Mouse (Mus musculus) forebrain, embryonic 12.5 days (tissue): ENCODE data around the gene Tnn. TPM values are rescaled to one million over a fixed set of nuclear protein-coding genes. Genes with fewer than 3 reads are reported as not detected.

Experiments used
- ATAC-seq: fragments of 200-750 bp; cut with Nextera tagmentation; 2 replicates; pipeline ENCODE4 v1.8.0; 2017; ENCODE audit warnings: moderate TSS enrichment; ENCODE audit not compliant: low FRiP score
- H3K27ac ChIP-seq: fragments of 300-500 bp; sonication (generic); 2 replicates; pipeline ENCODE4 v1.5.1; 2016; ENCODE audit warnings: mild to moderate bottlenecking
- H3K27me3 ChIP-seq: fragments of 300-500 bp; sonication (generic); 2 replicates; pipeline ENCODE4 v1.6.1; 2016; ENCODE audit warnings: mild to moderate bottlenecking
- H3K36me3 ChIP-seq: fragments of 300-500 bp; sonication (generic); replicated peaks from 2 replicates; pipeline ENCODE4 v1.6.1; 2016; ENCODE audit warnings: mild to moderate bottlenecking
- H3K4me1 ChIP-seq: fragments of 300-500 bp; sonication (generic); 2 replicates; pipeline ENCODE4 v1.6.1; 2016
- H3K4me2 ChIP-seq: fragments of 300-500 bp; sonication (generic); 2 replicates; pipeline ENCODE4 v1.6.1; 2016; ENCODE audit warnings: mild to moderate bottlenecking, moderate library complexity
- H3K4me3 ChIP-seq: fragments of 300-500 bp; sonication (generic); replicated peaks from 2 replicates; pipeline ENCODE4 v1.5.1; 2016; ENCODE audit warnings: mild to moderate bottlenecking
- H3K9ac ChIP-seq: fragments of 300-500 bp; sonication (generic); 2 replicates; pipeline ENCODE4 v1.6.1; 2016; ENCODE audit warnings: mild to moderate bottlenecking
- H3K9me3 ChIP-seq: fragments of 300-500 bp; sonication (generic); 2 replicates; pipeline ENCODE4 v1.6.1; 2016
- WGBS: fragments of 180-500 bp; shearing (Covaris S2); methylation state at CpG from one replicate; pipeline ENCODE4 v1.1.7; 2016; 5-methylcytosine and 5-hydroxymethylcytosine counted together
- polyA plus RNA-seq: library from polyadenylated mRNA; unstranded; fragments of >200 nt; fragmentation: Nextera tagmentation; extraction: Ambion mirVana; gene quantifications from 2 replicates; pipeline ENCODE4 v1.2.1, GENCODE M21; 2016

Tnn gene
- polyA plus RNA-seq, 1 experiment from 2014 or later, result 0.11 TPM

GRCm38 (mm10) chr1:160078882-160079661 lies 74.3 kb downstream of the Tnn start:
- Histone ChIP-seq H3K9ac (no peak overlapping the region), H3K36me3 (no peaks in the 10 kb centered on the region), H3K4me3 (no peak overlapping the region), H3K4me1 (no peaks in the 10 kb centered on the region), H3K27ac (no peak overlapping the region), H3K9me3 (no peaks in the 10 kb centered on the region), H3K27me3 (no peaks in the 10 kb centered on the region), H3K4me2 (no peak overlapping the region)
- 84% methylated on average over 14 of the region's 14 CpGs for WGBS
- ATAC-seq, result no peak

- Histone ChIP-seq H3K9ac (no peak overlapping the region), H3K27ac (no peak overlapping the region), H3K4me1 (no peaks in the 10 kb centered on the region), H3K36me3 (no peaks in the 10 kb centered on the region), H3K4me2 (no peak overlapping the region), H3K9me3 (peaks cover 7% of the 10 kb centered on the region; the same call in 1 of the 2 replicates), H3K4me3 (no peak overlapping the region), H3K27me3 (no peaks in the 10 kb centered on the region; the same call in 1 of the 2 replicates)
- no peak for ATAC-seq
- 59% methylated on average over 7 of the region's 7 CpGs for WGBS
Observed at GRCm38 (mm10) chr1:160064547-160065144, 88.7 kb downstream of the Tnn start.

GRCm38 (mm10) chr1:160061725-160062366 lies 91.5 kb downstream of the Tnn start:
- H3K27ac ChIP-seq, result no peak overlapping the region
- ATAC-seq, result no peak
- H3K27me3 ChIP-seq, result no peaks in the 10 kb centered on the region; the same call in 1 of the 2 replicates
- no peaks in the 10 kb centered on the region for H3K36me3 ChIP-seq
- 55% methylated on average over 3 of the region's 3 CpGs for WGBS
- no peak overlapping the region for H3K9ac ChIP-seq
- H3K9me3 ChIP-seq, result peaks cover 4% of the 10 kb centered on the region; the same call in 1 of the 2 replicates
- no peak overlapping the region for H3K4me3 ChIP-seq
- H3K4me1 ChIP-seq, result no peaks in the 10 kb centered on the region
- H3K4me2 ChIP-seq, result no peak overlapping the region

GRCm38 (mm10) chr1:160061321-160061720 lies 92.1 kb downstream of the Tnn start:
- Histone ChIP-seq H3K36me3 (no peaks in the 10 kb centered on the region), H3K27me3 (no peaks in the 10 kb centered on the region; the same call in 1 of the 2 replicates), H3K4me1 (no peaks in the 10 kb centered on the region), H3K4me2 (no peak overlapping the region), H3K27ac (no peak overlapping the region), H3K4me3 (no peak overlapping the region), H3K9me3 (no peaks in the 10 kb centered on the region), H3K9ac (no peak overlapping the region)
- ATAC-seq, result no peak
- 82% methylated on average over 5 of the region's 5 CpGs for WGBS

- no peak overlapping the region for H3K27ac ChIP-seq
- WGBS, result 82% methylated on average over 6 of the region's 6 CpGs
- no peaks in the 10 kb centered on the region for H3K4me1 ChIP-seq
- H3K27me3 ChIP-seq, result no peaks in the 10 kb centered on the region; the same call in 1 of the 2 replicates
- H3K9me3 ChIP-seq, result no peaks in the 10 kb centered on the region
- H3K4me2 ChIP-seq, result no peak overlapping the region
- no peak for ATAC-seq
- H3K9ac ChIP-seq, result no peak overlapping the region
- no peaks in the 10 kb centered on the region for H3K36me3 ChIP-seq
- no peak overlapping the region for H3K4me3 ChIP-seq
Observed at GRCm38 (mm10) chr1:160060542-160060941, 92.8 kb downstream of the Tnn start.

GRCm38 (mm10) chr1:160059908-160060307 lies 93.5 kb downstream of the Tnn start:
- WGBS, result 92% methylated on average over 1 of the region's 1 CpGs
- Histone ChIP-seq H3K4me1 (no peaks in the 10 kb centered on the region), H3K27me3 (no peaks in the 10 kb centered on the region), H3K9ac (no peak overlapping the region), H3K4me3 (no peak overlapping the region), H3K36me3 (no peaks in the 10 kb centered on the region), H3K4me2 (no peak overlapping the region), H3K9me3 (no peaks in the 10 kb centered on the region), H3K27ac (no peak overlapping the region)
- no peak for ATAC-seq

- ATAC-seq, result no peak
- Histone ChIP-seq H3K27ac (no peak overlapping the region), H3K9me3 (no peaks in the 10 kb centered on the region), H3K36me3 (no peaks in the 10 kb centered on the region), H3K4me3 (no peak overlapping the region), H3K4me2 (no peak overlapping the region), H3K9ac (no peak overlapping the region), H3K27me3 (no peaks in the 10 kb centered on the region), H3K4me1 (no peaks in the 10 kb centered on the region)
- 69% methylated on average over 3 of the region's 3 CpGs for WGBS
Observed at GRCm38 (mm10) chr1:160057657-160058056, 95.7 kb downstream of the Tnn start.

GRCm38 (mm10) chr1:160054366-160055078 lies 98.9 kb downstream of the Tnn start:
- H3K9ac ChIP-seq, result no peak overlapping the region
- no peaks in the 10 kb centered on the region for H3K9me3 ChIP-seq
- H3K36me3 ChIP-seq, result no peaks in the 10 kb centered on the region
- WGBS, result 86% methylated on average over 5 of the region's 5 CpGs
- no peaks in the 10 kb centered on the region for H3K4me1 ChIP-seq
- H3K4me2 ChIP-seq, result no peak overlapping the region
- H3K4me3 ChIP-seq, result no peak overlapping the region
- no peak for ATAC-seq
- H3K27ac ChIP-seq, result no peak overlapping the region
- H3K27me3 ChIP-seq, result no peaks in the 10 kb centered on the region

- WGBS, result 79% methylated on average over 5 of the region's 5 CpGs
- ATAC-seq, result no peak
- H3K9me3 ChIP-seq, result no peaks in the 10 kb centered on the region
Observed at GRCm38 (mm10) chr1:160053510-160054305, 99.7 kb downstream of the Tnn start.

GRCm38 (mm10) chr1:160052556-160053315 lies 100.6 kb downstream of the Tnn start:
- ATAC-seq, result no peak
- H3K27ac ChIP-seq, result no peak overlapping the region
- no peaks in the 10 kb centered on the region for H3K4me1 ChIP-seq
- WGBS, result 77% methylated on average over 2 of the region's 2 CpGs
- H3K4me3 ChIP-seq, result no peak overlapping the region
- H3K9ac ChIP-seq, result no peak overlapping the region
- H3K27me3 ChIP-seq, result no peaks in the 10 kb centered on the region
- no peaks in the 10 kb centered on the region for H3K36me3 ChIP-seq
- no peaks in the 10 kb centered on the region for H3K9me3 ChIP-seq
- no peak overlapping the region for H3K4me2 ChIP-seq

More at GRCm38 (mm10) chr1:160053510-160054305, 99.7 kb downstream of the Tnn start:
- Histone ChIP-seq H3K4me3 (no peak overlapping the region), H3K27ac (no peak overlapping the region), H3K9ac (no peak overlapping the region), H3K4me1 (no peaks in the 10 kb centered on the region), H3K36me3 (no peaks in the 10 kb centered on the region), H3K27me3 (no peaks in the 10 kb centered on the region), H3K4me2 (no peak overlapping the region)

- 91% methylated on average over 6 of the region's 6 CpGs for WGBS
- no peak for ATAC-seq
- Histone ChIP-seq H3K4me2 (no peak overlapping the region), H3K36me3 (no peaks in the 10 kb centered on the region), H3K9me3 (no peaks in the 10 kb centered on the region), H3K4me1 (no peaks in the 10 kb centered on the region), H3K27ac (no peak overlapping the region), H3K27me3 (no peaks in the 10 kb centered on the region), H3K9ac (no peak overlapping the region), H3K4me3 (no peak overlapping the region)
Observed at GRCm38 (mm10) chr1:160050898-160051297, 102.5 kb downstream of the Tnn start.
